Mouse (Mus musculus) WW6 (cell line): ENCODE measurements around the gene Atp2b2.

Experiments used
- DNase-seq: peaks from one replicate; pipeline ENCODE4 v3.0.0-alpha.2; 2013; ENCODE audit warnings: low read depth, low spot score

Atp2b2 gene

GRCm38 (mm10) chr6:113890023-113890857 is 152.2 kb downstream of the Atp2b2 start:
- no peak for DNase-seq

- no peak for DNase-seq
Measured at GRCm38 (mm10) chr6:113889180-113889579, 153.2 kb downstream of the Atp2b2 start.

- no peak for DNase-seq
Measured at GRCm38 (mm10) chr6:113886886-113887285, 155.5 kb downstream of the Atp2b2 start.

- DNase-seq: no peak
Measured at GRCm38 (mm10) chr6:113884806-113885205, 157.6 kb downstream of the Atp2b2 start.

- no peak for DNase-seq
Measured at GRCm38 (mm10) chr6:113883225-113883624, 159.2 kb downstream of the Atp2b2 start.

- no peak for DNase-seq
Measured at GRCm38 (mm10) chr6:113882396-113882795, 160.0 kb downstream of the Atp2b2 start.

GRCm38 (mm10) chr6:113881561-113882243 is 160.7 kb downstream of the Atp2b2 start:
- DNase-seq: no peak

GRCm38 (mm10) chr6:113879366-113879765 is 163.0 kb downstream of the Atp2b2 start:
- no peak for DNase-seq

- DNase-seq: no peak
Measured at GRCm38 (mm10) chr6:113878510-113879128, 163.8 kb downstream of the Atp2b2 start.

- DNase-seq: no peak
Measured at GRCm38 (mm10) chr6:113876585-113876984, 165.8 kb downstream of the Atp2b2 start.

GRCm38 (mm10) chr6:113875201-113875600 is 167.2 kb downstream of the Atp2b2 start:
- DNase-seq: no peak

GRCm38 (mm10) chr6:113872654-113873053 is 169.8 kb downstream of the Atp2b2 start:
- no peak for DNase-seq

GRCm38 (mm10) chr6:113870775-113871174 is 171.6 kb downstream of the Atp2b2 start:
- DNase-seq: no peak

GRCm38 (mm10) chr6:113868552-113868951 is 173.9 kb downstream of the Atp2b2 start:
- DNase-seq: no peak

- no peak for DNase-seq
Measured at GRCm38 (mm10) chr6:113865699-113866098, 176.7 kb downstream of the Atp2b2 start.

- no peak for DNase-seq
Measured at GRCm38 (mm10) chr6:113864812-113865211, 177.6 kb downstream of the Atp2b2 start.

- DNase-seq: no peak
Measured at GRCm38 (mm10) chr6:113862955-113863354, 179.5 kb downstream of the Atp2b2 start.

- DNase-seq: no peak
Measured at GRCm38 (mm10) chr6:113861938-113862337, 180.5 kb downstream of the Atp2b2 start.

GRCm38 (mm10) chr6:113861375-113861770 is 181.0 kb downstream of the Atp2b2 start:
- DNase-seq: no peak

- no peak for DNase-seq
Measured at GRCm38 (mm10) chr6:113860735-113861374, 181.6 kb downstream of the Atp2b2 start.

GRCm38 (mm10) chr6:113860023-113860734 is 182.2 kb downstream of the Atp2b2 start:
- DNase-seq: no peak
